Mouse (Mus musculus): Measurements from ENCODE around the gene Mat2b.
"Not testable (repeated sequence)": the region's sequence is repeated elsewhere in the genome, so short reads cannot be mapped to it uniquely, and the experiment has no call there.

The Mat2b gene

GRCm38 (mm10) chr11:40695103-40695502 lies at the start of gene Mat2b:
Mat2b (minus strand) TSS chr11:40695203.
- in situ Hi-C loops (cut with MboI; ENCODE audit: low sequenced_read_pairs): no loop called here

- in situ Hi-C loops (cut with MboI; ENCODE audit: low sequenced_read_pairs): no loop called here
Observed at GRCm38 (mm10) chr11:40744348-40744747, 49.3 kb upstream of the Mat2b start.

- in situ Hi-C loops (cut with MboI; ENCODE audit: low sequenced_read_pairs): no loop called here
Observed at GRCm38 (mm10) chr11:40741605-40742262, 46.7 kb upstream of the Mat2b start.

- in situ Hi-C loops (cut with MboI; ENCODE audit: low sequenced_read_pairs): no loop called here
Observed at GRCm38 (mm10) chr11:40737369-40737768, 42.4 kb upstream of the Mat2b start.

- in situ Hi-C loops (cut with MboI; ENCODE audit: low sequenced_read_pairs): no loop called here
Observed at GRCm38 (mm10) chr11:40734251-40734752, 39.3 kb upstream of the Mat2b start.

- in situ Hi-C loops (cut with MboI; ENCODE audit: low sequenced_read_pairs): no loop called here
Observed at GRCm38 (mm10) chr11:40733339-40734174, 38.6 kb upstream of the Mat2b start, which contains the start of the genes Hmmr and Nudcd2. Hmmr (minus strand) TSS chr11:40733422. Nudcd2 (plus strand) TSS chr11:40733667.

- in situ Hi-C loops (cut with MboI; ENCODE audit: low sequenced_read_pairs): no loop called here
Observed at GRCm38 (mm10) chr11:40732997-40733338, 38.0 kb upstream of the Mat2b start.

GRCm38 (mm10) chr11:40718324-40718723 lies 23.3 kb upstream of the Mat2b start:
- in situ Hi-C loops (cut with MboI; ENCODE audit: low sequenced_read_pairs): no loop called here

- in situ Hi-C loops (cut with MboI; ENCODE audit: low sequenced_read_pairs): no loop called here
Observed at GRCm38 (mm10) chr11:40715524-40715923, 20.5 kb upstream of the Mat2b start.

GRCm38 (mm10) chr11:40713858-40714257 lies 18.9 kb upstream of the Mat2b start:
- in situ Hi-C loops (cut with MboI; ENCODE audit: low sequenced_read_pairs): no loop called here

GRCm38 (mm10) chr11:40709899-40710298 lies 14.9 kb upstream of the Mat2b start:
- in situ Hi-C loops (cut with MboI; ENCODE audit: low sequenced_read_pairs): not testable (repeated sequence)

- in situ Hi-C loops (cut with MboI; ENCODE audit: low sequenced_read_pairs): no loop called here
Observed at GRCm38 (mm10) chr11:40694311-40695087, 504 bp downstream of the Mat2b start.

GRCm38 (mm10) chr11:40693366-40693951 lies 1.5 kb downstream of the Mat2b start:
- in situ Hi-C loops (cut with MboI; ENCODE audit: low sequenced_read_pairs): no loop called here

GRCm38 (mm10) chr11:40692511-40693365 lies 2.3 kb downstream of the Mat2b start:
- in situ Hi-C loops (cut with MboI; ENCODE audit: low sequenced_read_pairs): no loop called here

GRCm38 (mm10) chr11:40692101-40692509 lies 2.9 kb downstream of the Mat2b start:
- in situ Hi-C loops (cut with MboI; ENCODE audit: low sequenced_read_pairs): no loop called here

GRCm38 (mm10) chr11:40690444-40691127 lies 4.4 kb downstream of the Mat2b start:
- in situ Hi-C loops (cut with MboI; ENCODE audit: low sequenced_read_pairs): no loop called here

GRCm38 (mm10) chr11:40683295-40683694 lies 11.7 kb downstream of the Mat2b start:
- in situ Hi-C loops (cut with MboI; ENCODE audit: low sequenced_read_pairs): no loop called here

GRCm38 (mm10) chr11:40682456-40682855 lies 12.5 kb downstream of the Mat2b start:
- in situ Hi-C loops (cut with MboI; ENCODE audit: low sequenced_read_pairs): no loop called here

- in situ Hi-C loops (cut with MboI; ENCODE audit: low sequenced_read_pairs): no loop called here
Observed at GRCm38 (mm10) chr11:40677169-40677568, 17.8 kb downstream of the Mat2b start.

All from CH12F3 (cell line).